Mouse (Mus musculus) liver, postnatal 0 days (tissue): Measurements from ENCODE around the gene Itih4.

Experiments used
- CTCF ChIP-seq: sonication (generic); IDR thresholded peaks from 2 replicates; pipeline ENCODE4 v1.5.1; 2016; ENCODE audit warnings: antibody characterized with exemption, low read depth
- EP300 ChIP-seq: IDR thresholded peaks from 2 replicates; pipeline ENCODE4 v1.6.1; 2016; ENCODE audit warnings: antibody characterized with exemption, low read depth, mild to moderate bottlenecking

GRCm38 (mm10) chr14:30879794-30880193 is 6.5 kb upstream of the Itih4 start:
- TF ChIP-seq CTCF (no peak), EP300 (no peak)
